Mouse (Mus musculus): ENCODE measurements at regions not wholly inside any gene's neighbourhood (a gene's known extent, or its start where the extent isn't known, plus 50 kb on each side); places are given as distances from the start of the nearest gene placed in this dataset.

DNA sequence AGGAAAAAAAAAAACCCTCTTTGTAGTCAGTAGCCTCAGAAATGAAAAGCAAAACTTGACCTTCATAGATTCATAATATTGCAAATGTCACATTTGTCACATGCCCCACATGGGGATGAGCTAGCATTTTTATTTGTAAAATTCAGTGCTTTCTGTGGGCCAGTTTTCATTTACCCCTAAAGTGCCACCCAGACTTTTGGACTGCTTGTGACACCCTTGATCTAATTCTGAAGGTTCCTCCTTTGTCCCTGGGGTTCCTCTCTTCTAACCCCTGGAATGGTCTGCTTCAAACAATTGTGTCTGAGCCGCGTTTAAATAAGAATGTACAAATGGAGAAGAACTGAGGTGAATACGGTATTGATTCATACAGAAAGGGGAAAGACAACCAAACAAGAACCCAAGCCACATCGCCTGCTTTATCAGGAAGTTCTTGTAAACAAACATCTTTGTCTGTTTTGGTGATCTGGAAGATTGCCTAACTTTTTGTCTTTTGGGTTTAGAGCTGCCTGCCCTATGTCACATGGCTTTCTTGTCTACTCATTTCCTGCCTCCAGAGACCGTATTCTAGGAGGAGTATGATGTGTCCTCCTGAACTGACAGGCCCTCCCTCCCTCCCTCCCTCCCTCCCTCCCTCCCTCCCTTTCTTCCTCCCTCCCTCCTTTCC lies 203.1 kb upstream of the Gm9833 start:
- no peak for DNase-seq

DNA sequence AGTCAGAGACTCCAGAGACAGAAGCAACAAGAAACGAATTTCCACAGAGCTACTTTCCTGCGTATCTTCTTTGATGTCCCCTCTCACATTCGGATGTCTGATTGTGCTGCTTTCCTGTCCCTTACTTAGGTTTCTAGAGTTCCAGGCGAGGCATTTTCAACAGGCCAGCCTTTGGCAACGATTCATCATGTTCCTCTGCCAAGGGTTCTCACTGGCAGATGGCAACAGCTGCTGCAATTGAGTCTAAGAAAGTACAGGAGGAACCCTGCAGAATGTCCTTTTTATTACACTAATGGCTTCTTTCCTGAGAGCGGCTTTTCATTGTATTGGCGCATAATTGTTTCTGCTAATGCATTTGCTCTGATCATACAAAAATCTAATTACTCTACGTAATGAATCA lies 202.3 kb upstream of the Gm9833 start:
- DNase-seq, result peak; percentile 70

DNA sequence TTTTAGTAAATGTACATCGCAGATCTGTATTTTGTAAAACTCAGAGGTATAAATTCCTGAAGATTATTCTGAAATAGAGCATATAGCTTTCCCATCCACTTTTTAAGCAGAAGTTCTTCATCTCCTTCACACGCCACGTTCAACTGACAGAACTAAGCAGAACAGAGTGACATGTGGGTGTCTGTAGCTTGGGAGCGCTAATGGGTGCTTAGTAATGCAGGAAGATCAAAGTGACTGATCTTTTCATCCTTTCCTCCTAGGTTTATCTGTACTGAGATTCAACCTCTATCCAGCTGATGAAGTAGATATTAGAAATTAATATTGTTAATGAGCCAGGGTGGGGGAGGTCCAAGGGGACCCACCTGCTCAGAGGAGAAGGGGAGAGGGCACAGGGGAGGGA lies 201.8 kb upstream of the Gm9833 start:
- DNase-seq, result no peak

- DNase-seq, result peak; percentile 66
Measured at GRCm38 (mm10) chr3:9886765-9887626, 200.9 kb upstream of the Gm9833 start.

GRCm38 (mm10) chr3:9887627-9887994 lies 200.3 kb upstream of the Gm9833 start:
- DNase-seq, result no peak

- no peak for DNase-seq
Measured at GRCm38 (mm10) chr3:9888051-9888450, 199.9 kb upstream of the Gm9833 start.

DNA sequence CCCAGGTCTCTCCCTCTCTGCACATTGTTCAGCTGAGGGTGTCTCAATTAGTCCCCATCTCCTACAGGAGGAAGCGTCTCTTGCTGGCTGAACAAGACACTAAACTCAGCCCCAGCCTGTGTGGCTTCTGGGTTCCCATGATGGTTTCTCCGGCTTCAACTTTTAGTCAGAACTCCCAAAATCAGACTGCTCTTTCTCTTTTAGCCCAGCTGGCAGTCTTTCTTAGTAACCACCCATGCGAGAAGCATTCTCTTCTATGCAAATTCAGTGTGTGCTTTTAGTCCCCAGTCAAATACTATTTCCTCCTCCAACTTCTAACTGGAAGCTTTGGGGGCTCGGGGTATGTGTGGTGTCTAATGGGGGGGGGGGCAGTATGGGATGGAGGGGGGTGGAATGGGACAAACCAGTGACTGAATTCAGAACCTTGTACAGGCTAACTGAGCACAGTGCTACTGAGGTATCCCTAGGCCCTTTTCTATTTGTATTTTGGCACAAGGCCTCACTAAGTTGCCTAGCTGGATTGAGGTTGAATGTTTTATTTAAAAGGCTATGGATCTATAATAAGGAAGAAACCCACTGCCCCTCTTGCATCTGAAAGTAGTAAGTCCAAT lies 194.9 kb upstream of the Gm9833 start:
- no peak for DNase-seq

GRCm38 (mm10) chr3:9895396-9896135 lies 192.3 kb upstream of the Gm9833 start:
- no peak for DNase-seq

- no peak for DNase-seq
Measured at GRCm38 (mm10) chr3:9896303-9896702, 191.6 kb upstream of the Gm9833 start.

DNA sequence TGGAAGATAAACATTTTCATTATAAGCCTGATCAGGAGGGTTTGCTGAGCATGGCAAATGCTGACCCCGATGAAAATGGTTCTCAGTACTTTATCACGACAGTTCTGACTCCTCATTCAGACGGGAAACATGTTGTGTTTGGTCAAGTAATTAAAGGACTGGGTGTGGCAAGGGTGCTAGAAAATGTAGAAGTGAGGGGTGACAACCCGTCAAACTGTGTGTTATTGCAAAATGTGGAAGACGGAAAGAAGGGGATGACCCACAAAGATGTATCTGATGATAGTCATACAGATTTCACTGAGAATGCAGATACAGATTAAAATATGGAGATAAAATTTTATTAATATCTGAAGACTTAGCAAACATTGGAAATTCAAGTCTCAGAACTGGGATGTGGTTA lies 186.2 kb upstream of the Gm9833 start:
- no peak for DNase-seq

DNA sequence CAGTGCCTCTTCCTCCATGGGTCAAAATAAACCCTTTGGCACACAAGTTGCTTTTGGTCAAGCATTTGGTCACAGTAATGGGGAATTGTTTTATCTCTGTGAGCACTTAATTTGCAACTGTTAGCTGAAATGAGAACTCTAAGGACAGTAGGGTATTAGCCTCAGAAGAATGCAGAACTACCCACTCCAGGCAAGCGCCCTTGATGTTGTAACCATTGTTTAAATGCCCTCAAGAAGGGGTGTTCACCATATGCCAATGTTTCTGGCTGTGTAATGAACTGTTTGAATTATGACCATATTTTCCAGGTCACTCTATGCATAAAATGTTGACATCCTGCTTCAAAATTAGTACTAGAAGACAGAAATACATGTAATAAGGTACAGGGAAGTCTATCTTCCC lies 174.6 kb upstream of the Gm9833 start:
- no peak for DNase-seq

GRCm38 (mm10) chr3:9916538-9917106 lies 171.3 kb upstream of the Gm9833 start:
- DNase-seq, result no peak

GRCm38 (mm10) chr3:9920331-9920730 lies 167.6 kb upstream of the Gm9833 start:
- DNase-seq, result peak; percentile 70

DNA sequence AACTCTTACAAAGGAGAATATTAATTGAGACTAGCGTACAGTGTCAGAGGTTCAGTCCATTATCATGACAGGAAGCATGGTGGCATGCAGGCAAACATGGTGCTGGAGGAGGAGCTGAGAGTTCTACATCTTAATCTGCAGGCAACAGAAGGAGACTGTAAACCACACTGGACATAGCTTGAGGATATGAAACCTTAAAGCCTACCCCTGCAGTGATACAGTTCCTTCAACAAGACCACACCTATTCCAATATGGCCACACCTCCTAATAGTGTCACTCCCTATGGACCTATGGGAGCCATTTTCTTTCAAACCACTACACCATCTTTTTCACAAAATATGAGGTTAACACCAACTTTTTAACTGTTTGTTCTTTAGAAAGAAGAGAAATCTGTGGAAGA lies 166.2 kb upstream of the Gm9833 start:
- no peak for DNase-seq

DNA sequence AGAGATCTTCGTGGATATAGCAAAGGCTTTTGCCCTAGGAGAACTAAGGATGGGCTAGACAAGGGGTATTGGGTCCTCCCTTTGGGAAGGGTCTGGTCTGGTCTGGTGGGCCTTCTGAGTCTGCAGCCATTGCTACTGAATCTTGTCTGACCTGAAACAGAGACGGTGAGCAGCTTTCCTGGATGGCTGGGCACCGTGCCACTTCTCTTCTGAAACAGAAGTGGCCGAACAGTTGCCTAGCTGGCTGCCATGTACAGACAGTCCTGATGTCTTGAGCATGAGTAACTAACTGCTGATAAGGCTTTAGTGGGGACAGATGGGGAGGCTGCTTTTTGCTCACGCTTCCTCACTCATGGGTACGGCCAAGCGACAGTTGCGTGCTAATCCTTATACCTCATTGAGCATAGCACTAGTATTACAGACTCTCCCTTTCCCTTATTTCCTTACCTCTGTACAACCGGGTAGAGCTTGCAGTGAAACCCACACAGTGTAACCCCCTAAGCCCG lies 165.3 kb upstream of the Gm9833 start:
- no peak for DNase-seq

GRCm38 (mm10) chr3:9924630-9925029 lies 163.3 kb upstream of the Gm9833 start:
- DNase-seq, result no peak

DNA sequence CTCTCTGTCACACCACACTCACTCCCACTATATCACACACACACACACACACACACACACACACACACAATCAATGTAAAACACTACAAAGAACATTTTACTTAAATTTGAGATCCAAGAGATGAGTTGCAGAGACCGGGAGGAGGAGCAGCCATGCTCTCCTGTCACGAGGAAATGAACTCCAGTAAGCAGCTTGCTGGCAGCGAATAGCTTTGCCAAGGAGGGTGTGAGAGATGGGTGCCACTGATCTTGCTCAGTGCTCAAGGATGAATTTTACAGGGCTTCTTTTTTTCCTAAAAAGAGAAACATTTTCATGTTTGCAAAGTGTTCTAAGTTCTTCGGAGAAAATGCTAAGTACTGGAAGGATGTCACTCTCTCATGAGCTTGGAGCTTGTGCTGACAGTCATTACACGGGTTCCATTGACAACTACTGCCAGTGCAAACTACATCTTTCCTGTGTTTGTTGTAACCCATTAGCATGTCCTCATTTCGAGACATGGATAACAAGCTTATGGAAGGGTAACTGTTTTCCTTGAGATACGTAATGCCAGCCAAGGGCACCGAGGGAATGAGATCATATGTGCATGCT lies 151.0 kb upstream of the Gm9833 start:
- DNase-seq, result no peak

DNA sequence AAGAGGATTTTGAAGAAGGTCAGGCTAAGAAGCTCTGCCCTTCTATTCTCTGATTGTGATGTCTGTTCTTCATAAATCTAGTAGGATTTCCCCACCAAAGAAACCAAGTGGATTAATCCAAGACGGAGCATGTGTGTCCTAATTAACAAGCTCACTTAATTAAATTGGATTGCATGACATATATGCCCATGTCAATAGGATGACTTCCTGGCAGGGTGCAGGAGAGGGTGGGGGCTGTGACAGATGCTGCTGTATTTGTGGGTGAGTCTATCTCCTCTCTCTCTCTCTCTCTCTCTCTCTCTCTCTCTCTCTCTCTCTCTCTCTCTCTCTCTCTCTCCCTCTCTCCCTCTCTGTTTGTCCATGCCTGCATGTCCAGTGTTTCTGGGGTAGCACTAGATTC lies 149.3 kb upstream of the Gm9833 start:
- no peak for DNase-seq

- no peak for DNase-seq
Measured at GRCm38 (mm10) chr3:9942631-9943030, 145.3 kb upstream of the Gm9833 start.

DNA sequence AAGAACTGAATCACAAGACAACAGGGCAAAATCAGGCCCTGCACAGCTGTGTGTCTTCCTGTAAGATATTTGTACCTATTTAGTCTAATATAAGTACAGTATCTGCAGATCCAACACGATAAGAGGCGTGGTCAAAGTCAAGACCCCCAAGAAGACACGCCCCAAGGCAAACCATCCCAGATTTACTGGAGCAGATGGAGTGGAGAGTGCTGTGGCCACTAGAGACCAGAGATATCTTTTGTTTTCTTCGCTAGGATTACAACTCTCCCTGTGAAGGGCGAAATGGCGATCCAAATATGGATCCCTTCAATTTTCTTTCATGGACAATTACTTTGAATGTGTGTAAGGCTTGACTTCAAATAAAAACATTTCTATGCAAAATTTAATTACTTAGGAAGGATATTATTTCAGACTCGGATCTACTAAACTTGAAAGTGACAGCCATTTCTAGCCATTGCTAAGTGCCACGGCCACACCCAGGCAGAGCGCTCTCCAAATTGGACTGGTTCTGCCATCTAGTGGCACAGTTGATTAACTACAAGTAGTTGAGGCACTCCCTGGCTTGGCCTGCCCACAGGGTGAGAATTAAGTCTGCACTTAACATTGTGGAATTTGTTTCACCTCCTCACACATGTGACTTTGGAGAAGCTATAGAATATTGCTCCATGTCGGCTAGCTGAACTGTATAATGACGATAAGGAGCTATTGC lies 140.4 kb upstream of the Gm9833 start:
- peak; percentile 81 for DNase-seq

DNA sequence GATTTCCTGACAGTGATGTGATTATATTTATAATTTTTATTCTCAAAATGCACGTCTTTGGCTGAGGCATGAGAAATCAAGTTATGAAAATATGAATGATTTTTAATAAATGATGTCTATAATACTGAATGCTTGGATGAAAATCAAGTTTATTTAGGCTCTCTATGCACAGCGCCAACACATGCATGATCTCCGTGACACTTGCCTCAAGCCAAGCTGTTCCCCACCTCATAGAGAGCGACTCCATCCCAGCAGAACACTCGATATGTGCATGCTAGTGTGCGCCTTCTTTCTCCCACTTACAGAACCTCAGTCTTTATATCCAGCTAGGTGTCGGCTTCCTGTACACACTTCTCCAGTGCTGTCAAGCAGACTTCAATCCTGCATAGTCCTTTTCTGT lies 139.8 kb upstream of the Gm9833 start:
- DNase-seq, result no peak
